Mouse (Mus musculus) midbrain, embryonic 15.5 days (tissue): ENCODE results near the gene Tmem251. TPM values are rescaled to one million over a fixed set of nuclear protein-coding genes. Genes with fewer than 3 reads are reported as not detected.

ENCODE experiments used
- ATAC-seq: fragments of 200-750 bp; cut with Nextera tagmentation; replicated peaks from 2 replicates; pipeline ENCODE4 v1.8.0; 2017; ENCODE audit warnings: moderate TSS enrichment
- H3K27ac ChIP-seq: fragments of 300-500 bp; sonication (generic); 2 replicates; pipeline ENCODE4 v1.5.1; 2015; ENCODE audit warnings: mild to moderate bottlenecking, inconsistent platforms
- H3K27me3 ChIP-seq: fragments of 300-500 bp; sonication (generic); replicated peaks from 2 replicates; pipeline ENCODE4 v1.6.1; 2015; ENCODE audit warnings: inconsistent platforms
- H3K36me3 ChIP-seq: fragments of 300-500 bp; sonication (generic); replicated peaks from 2 replicates; pipeline ENCODE4 v1.6.1; 2015; ENCODE audit warnings: inconsistent platforms
- H3K4me1 ChIP-seq: fragments of 300-500 bp; sonication (generic); 2 replicates; pipeline ENCODE4 v1.6.1; 2015; ENCODE audit warnings: inconsistent platforms
- H3K4me2 ChIP-seq: fragments of 300-500 bp; sonication (generic); 2 replicates; pipeline ENCODE4 v1.6.1; 2015; ENCODE audit warnings: inconsistent platforms, mild to moderate bottlenecking, moderate library complexity
- H3K4me3 ChIP-seq: fragments of 300-500 bp; sonication (generic); 2 replicates; pipeline ENCODE4 v1.5.1; 2015; ENCODE audit warnings: mild to moderate bottlenecking, inconsistent platforms
- H3K9ac ChIP-seq: fragments of 300-500 bp; sonication (generic); 2 replicates; pipeline ENCODE4 v1.6.1; 2015; ENCODE audit warnings: mild to moderate bottlenecking, inconsistent platforms
- H3K9me3 ChIP-seq: fragments of 300-500 bp; sonication (generic); 2 replicates; pipeline ENCODE4 v1.6.1; 2016; ENCODE audit warnings: inconsistent platforms
- WGBS: fragments of 180-500 bp; shearing (Covaris S2); methylation state at CpG from one replicate; pipeline ENCODE4 v1.1.7; 2015; ENCODE audit warnings: mixed read lengths; 5-methylcytosine and 5-hydroxymethylcytosine counted together
- polyA plus RNA-seq: library from polyadenylated mRNA; unstranded; fragments of >200 nt; fragmentation: Nextera tagmentation; extraction: Ambion mirVana; gene quantifications from 2 replicates; pipeline ENCODE4 v1.2.1, GENCODE M21; 2015

Gene Tmem251
- polyA plus RNA-seq = 11.9 and 13.2 TPM in 2 replicates

- Histone ChIP-seq H3K9me3 (no peaks in the 10 kb centered on the region), H3K4me3 (peak within 1 kb of the TSS; percentile 83), H3K9ac (peak within 1 kb of the TSS; percentile 88), H3K27me3 (no peaks in the 10 kb centered on the region), H3K27ac (peak within 1 kb of the TSS; percentile 96), H3K4me1 (peaks cover 29% of the 10 kb centered on the region), H3K36me3 (no peaks in the 10 kb centered on the region), H3K4me2 (peak within 1 kb of the TSS; percentile 88)
- WGBS = under 1% methylated on average over 63 of the region's 63 CpGs
- peak; percentile 97 for ATAC-seq
Observed at GRCm38 (mm10) chr12:102743589-102744574, at the start of gene Tmem251, which contains the start of gene Moap1. TSS of gene Tmem251 (plus strand) at chr12:102743762. TSS of gene Moap1 (minus strand) at chr12:102743661.

- Histone ChIP-seq H3K4me1 (peaks cover 22% of the 10 kb centered on the region), H3K27ac (no peak overlapping the region), H3K27me3 (no peaks in the 10 kb centered on the region), H3K4me3 (no peak overlapping the region), H3K4me2 (no peak overlapping the region), H3K9me3 (no peaks in the 10 kb centered on the region), H3K9ac (no peak overlapping the region), H3K36me3 (no peaks in the 10 kb centered on the region)
- ATAC-seq = no peak
- 58% methylated on average over 18 of the region's 18 CpGs for WGBS
Observed at GRCm38 (mm10) chr12:102695369-102696239, 48.0 kb upstream of the Tmem251 start.

- no peak for ATAC-seq
- Histone ChIP-seq H3K9ac (no peak overlapping the region), H3K27me3 (no peaks in the 10 kb centered on the region), H3K4me3 (no peak overlapping the region), H3K9me3 (no peaks in the 10 kb centered on the region), H3K4me2 (no peak overlapping the region), H3K27ac (no peak overlapping the region), H3K36me3 (no peaks in the 10 kb centered on the region), H3K4me1 (peaks cover 25% of the 10 kb centered on the region)
- WGBS = 91% methylated on average over 14 of the region's 14 CpGs
Observed at GRCm38 (mm10) chr12:102696635-102697354, 46.8 kb upstream of the Tmem251 start.

- no peak overlapping the region for H3K4me2 ChIP-seq
- 80% methylated on average over 7 of the region's 7 CpGs for WGBS
- no peak for ATAC-seq
- no peak overlapping the region for H3K27ac ChIP-seq
- H3K4me3 ChIP-seq = no peak overlapping the region
- H3K9ac ChIP-seq = no peak overlapping the region
- H3K4me1 ChIP-seq = peaks cover 31% of the 10 kb centered on the region
- no peaks in the 10 kb centered on the region for H3K27me3 ChIP-seq
- no peaks in the 10 kb centered on the region for H3K9me3 ChIP-seq
- H3K36me3 ChIP-seq = no peaks in the 10 kb centered on the region
Observed at GRCm38 (mm10) chr12:102697381-102697780, 46.2 kb upstream of the Tmem251 start.

DNA sequence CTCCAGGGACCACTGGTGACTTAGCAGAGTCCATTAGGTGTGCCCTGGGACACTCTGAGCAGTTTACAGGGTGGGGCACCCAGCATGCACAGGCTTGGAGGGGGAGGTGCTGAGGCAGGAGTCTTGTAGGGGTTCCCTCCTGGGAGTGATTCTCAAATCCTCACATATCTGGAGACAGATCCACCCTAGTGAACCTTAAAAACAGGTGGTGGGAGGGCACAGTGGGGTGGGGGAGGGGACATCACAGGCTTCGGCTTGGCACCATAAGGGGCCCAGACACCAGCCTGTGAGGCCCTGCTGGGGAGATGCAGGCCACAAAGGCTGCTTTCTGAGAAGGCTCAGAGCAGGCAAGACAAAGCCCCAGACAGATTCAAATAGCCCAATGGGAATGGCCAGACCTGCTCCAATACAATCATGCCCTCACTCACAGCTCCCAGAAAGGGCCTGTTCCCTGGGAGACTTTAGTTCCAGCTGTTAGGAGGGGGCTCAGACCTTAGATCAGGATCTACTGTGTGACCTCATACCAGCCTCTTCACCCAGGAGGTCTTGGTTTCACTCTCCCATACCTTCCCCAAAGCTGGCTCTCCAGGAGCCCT lies 45.4 kb upstream of the Tmem251 start:
- Histone ChIP-seq H3K27me3 (no peaks in the 10 kb centered on the region), H3K4me1 (peaks cover 39% of the 10 kb centered on the region), H3K9me3 (no peaks in the 10 kb centered on the region), H3K36me3 (no peaks in the 10 kb centered on the region), H3K9ac (no peak overlapping the region), H3K27ac (no peak overlapping the region; the same call in 1 of the 2 replicates), H3K4me3 (no peak overlapping the region), H3K4me2 (no peak overlapping the region)
- ATAC-seq = 0 out of 2 replicates have a peak, but pooled peaks have one; percentile 18
- 4% methylated on average over 1 of the region's 1 CpGs for WGBS

GRCm38 (mm10) chr12:102699156-102699555 lies 44.4 kb upstream of the Tmem251 start:
- no peak overlapping the region for H3K9ac ChIP-seq
- H3K36me3 ChIP-seq = no peaks in the 10 kb centered on the region
- WGBS = 27% methylated on average over 1 of the region's 1 CpGs
- H3K27ac ChIP-seq = no peak overlapping the region
- no peak overlapping the region for H3K4me3 ChIP-seq
- H3K27me3 ChIP-seq = no peaks in the 10 kb centered on the region
- ATAC-seq = no peak
- no peak overlapping the region for H3K4me2 ChIP-seq
- peaks cover 47% of the 10 kb centered on the region for H3K4me1 ChIP-seq
- H3K9me3 ChIP-seq = no peaks in the 10 kb centered on the region

DNA sequence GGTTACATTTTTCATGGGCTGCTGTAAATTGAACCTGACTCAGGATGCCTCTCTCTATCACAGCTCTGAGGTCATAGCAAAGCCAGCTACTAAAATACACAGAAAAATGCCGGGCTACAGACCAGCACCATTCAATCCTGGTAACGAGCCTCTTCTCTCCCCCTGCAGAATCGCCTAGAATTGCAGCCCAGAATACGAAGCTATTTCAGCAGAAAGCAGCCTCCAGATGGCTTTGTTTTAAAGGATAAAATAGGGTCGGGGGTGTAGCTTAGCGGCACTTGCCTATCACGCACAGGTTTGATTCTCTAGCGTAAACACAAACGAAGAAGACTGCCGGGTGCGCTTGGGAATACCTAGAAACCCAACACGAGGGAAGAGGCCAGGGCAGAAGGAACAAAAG lies 43.1 kb upstream of the Tmem251 start:
- WGBS = 66% methylated on average over 12 of the region's 12 CpGs
- H3K4me1 ChIP-seq = peaks cover 50% of the 10 kb centered on the region
- H3K27me3 ChIP-seq = no peaks in the 10 kb centered on the region
- H3K27ac ChIP-seq = no peak overlapping the region
- no peak overlapping the region for H3K4me2 ChIP-seq
- no peak for ATAC-seq
- H3K4me3 ChIP-seq = no peak overlapping the region
- H3K9me3 ChIP-seq = no peaks in the 10 kb centered on the region
- H3K36me3 ChIP-seq = no peaks in the 10 kb centered on the region
- H3K9ac ChIP-seq = no peak overlapping the region

DNA sequence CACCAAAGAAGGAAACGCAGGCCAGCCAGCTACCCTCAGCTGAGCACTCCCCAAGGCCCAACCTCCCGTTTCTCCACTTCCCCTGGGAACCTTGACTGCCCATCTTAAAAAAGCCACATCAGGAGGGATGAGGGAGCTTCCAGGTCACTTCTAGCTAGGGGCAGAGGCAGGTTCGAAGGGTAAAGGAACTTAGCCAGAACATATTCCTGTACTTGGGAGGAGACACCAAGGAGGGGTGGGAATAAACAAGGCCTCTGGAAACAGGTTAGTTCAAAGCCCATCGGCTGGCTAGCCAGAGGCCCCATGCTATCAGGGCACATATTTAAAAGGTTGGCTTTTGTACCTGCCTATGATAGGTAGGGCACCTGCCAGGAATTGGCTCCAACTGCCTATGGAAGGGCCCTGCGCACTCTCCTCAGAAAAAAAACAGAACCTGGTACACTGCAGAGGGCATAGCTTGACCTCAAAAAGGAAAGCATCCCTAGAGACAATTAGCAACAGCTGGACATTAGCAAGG lies 41.8 kb upstream of the Tmem251 start:
- 85% methylated on average over 5 of the region's 5 CpGs for WGBS
- H3K4me2 ChIP-seq = peak overlapping the region; percentile 75; the same call in 1 of the 2 replicates
- no peak overlapping the region for H3K9ac ChIP-seq
- H3K27me3 ChIP-seq = no peaks in the 10 kb centered on the region
- no peaks in the 10 kb centered on the region for H3K9me3 ChIP-seq
- H3K4me1 ChIP-seq = peaks cover 59% of the 10 kb centered on the region
- no peak overlapping the region for H3K27ac ChIP-seq
- ATAC-seq = no peak
- no peaks in the 10 kb centered on the region for H3K36me3 ChIP-seq
- no peak overlapping the region for H3K4me3 ChIP-seq

GRCm38 (mm10) chr12:102702356-102703110 lies 41.0 kb upstream of the Tmem251 start:
- Histone ChIP-seq H3K9ac (peak overlapping the region; percentile 27; the same call in 1 of the 2 replicates), H3K27ac (peak overlapping the region; percentile 64), H3K4me1 (peaks cover 59% of the 10 kb centered on the region), H3K27me3 (no peaks in the 10 kb centered on the region), H3K36me3 (no peaks in the 10 kb centered on the region), H3K9me3 (no peaks in the 10 kb centered on the region), H3K4me2 (peak overlapping the region; percentile 75), H3K4me3 (peak overlapping the region; percentile 79)
- WGBS = 3% methylated on average over 15 of the region's 15 CpGs
- ATAC-seq = no peak

DNA sequence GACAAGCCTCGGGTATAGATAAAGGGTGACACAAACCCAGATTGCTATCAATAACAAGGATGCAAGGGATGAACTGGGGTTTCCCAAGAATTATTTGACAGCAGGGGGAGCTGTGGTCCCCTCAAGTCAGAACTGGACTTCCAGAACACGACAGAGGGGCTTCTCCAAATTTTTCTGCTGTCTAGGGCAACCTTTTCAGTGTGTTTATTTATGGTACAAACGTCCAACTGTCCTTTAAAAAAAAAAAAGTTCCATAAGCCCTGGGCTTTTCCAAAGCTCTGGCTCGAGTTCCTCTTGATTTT lies 40.5 kb upstream of the Tmem251 start:
- 2% methylated on average over 4 of the region's 4 CpGs for WGBS
- Histone ChIP-seq H3K4me2 (peak overlapping the region; percentile 75), H3K4me3 (peak overlapping the region; percentile 79), H3K36me3 (no peaks in the 10 kb centered on the region), H3K9ac (peak overlapping the region; percentile 27; the same call in 1 of the 2 replicates), H3K27me3 (no peaks in the 10 kb centered on the region), H3K4me1 (peaks cover 56% of the 10 kb centered on the region), H3K27ac (peak overlapping the region; percentile 64), H3K9me3 (no peaks in the 10 kb centered on the region)
- ATAC-seq = no peak

DNA sequence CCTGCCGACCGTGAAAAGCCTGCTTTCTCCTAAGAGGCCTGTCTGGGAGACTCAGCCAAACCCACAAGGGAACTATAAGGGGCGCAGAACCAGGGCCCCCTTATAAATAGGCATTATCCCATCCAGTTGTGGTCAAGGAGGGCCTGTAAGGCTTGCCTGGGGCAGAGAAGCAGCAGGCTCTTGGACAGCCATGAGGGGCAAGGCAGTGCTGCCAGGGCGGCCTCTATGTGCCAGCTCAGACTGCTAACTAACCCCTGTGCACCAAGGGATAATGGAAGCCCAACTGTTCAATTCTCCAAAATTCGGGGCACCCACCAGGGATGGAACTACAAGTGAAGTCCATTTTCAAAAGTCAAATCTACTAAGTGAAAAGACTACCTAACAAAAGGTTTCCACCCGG lies 40.1 kb upstream of the Tmem251 start:
- ATAC-seq = no peak
- H3K4me1 ChIP-seq = peaks cover 52% of the 10 kb centered on the region

More for the DNA sequence above, 40.1 kb upstream of the Tmem251 start:
- no peaks in the 10 kb centered on the region for H3K36me3 ChIP-seq
- no peaks in the 10 kb centered on the region for H3K9me3 ChIP-seq
- H3K27ac ChIP-seq = no peak overlapping the region
- WGBS = 23% methylated on average over 6 of the region's 6 CpGs
- H3K27me3 ChIP-seq = no peaks in the 10 kb centered on the region
- peak overlapping the region; percentile 79 for H3K4me3 ChIP-seq
- H3K9ac ChIP-seq = peak overlapping the region; percentile 22; the same call in 1 of the 2 replicates
- H3K4me2 ChIP-seq = peak overlapping the region; percentile 75
